Mouse (Mus musculus) adrenal gland (tissue): ENCODE data around the gene Hnrnph1.

Experiments
- intact Hi-C: fragments of 180-260 bp; cut with DNase I; formaldehyde crosslinking; loops from one replicate; pipeline ENCODE4 v1.15.1; 2025
- microRNA-seq, 2 experiments: library from miRNA; unstranded; fragments of <30 nt; microRNA quantifications; one replicate each; pipeline ENCODE4; 2019

Gene Hnrnph1

GRCm38 (mm10) chr11:50402481-50402880 lies 25.7 kb downstream of the Hnrnph1 start:
- intact Hi-C loops = no loop called here

GRCm38 (mm10) chr11:50403367-50404014 lies 26.7 kb downstream of the Hnrnph1 start:
- intact Hi-C loops = no loop called here

- intact Hi-C loops = no loop called here
These were observed 30.4 kb downstream of the Hnrnph1 start for GRCm38 (mm10) chr11:50407235-50407634.

- intact Hi-C loops = no loop called here
These were observed 38.9 kb downstream of the Hnrnph1 start for GRCm38 (mm10) chr11:50415563-50416241.

GRCm38 (mm10) chr11:50417856-50418255 lies 41.1 kb downstream of the Hnrnph1 start:
- intact Hi-C loops = no loop called here

GRCm38 (mm10) chr11:50421461-50421860 lies 44.7 kb downstream of the Hnrnph1 start:
- intact Hi-C loops = no loop called here

GRCm38 (mm10) chr11:50421934-50422780 lies 45.4 kb downstream of the Hnrnph1 start:
- intact Hi-C loops = no loop called here

- intact Hi-C loops = no loop called here
These were observed 49.3 kb downstream of the Hnrnph1 start for GRCm38 (mm10) chr11:50426056-50426455.

GRCm38 (mm10) chr11:50430277-50431133 lies 53.7 kb downstream of the Hnrnph1 start, which contains the start of gene Rufy1:
Gene Rufy1, minus strand, starts transcription at chr11:50431125.
- intact Hi-C loops = no loop called here

GRCm38 (mm10) chr11:50431134-50432068 lies 54.6 kb downstream of the Hnrnph1 start:
- intact Hi-C loops = no loop called here

GRCm38 (mm10) chr11:50432069-50432440 lies 55.3 kb downstream of the Hnrnph1 start:
- intact Hi-C loops = no loop called here

GRCm38 (mm10) chr11:50432896-50433295 lies 56.1 kb downstream of the Hnrnph1 start:
- intact Hi-C loops = no loop called here

Small RNA genes lying within 50 kb of the gene (microRNA-seq; reads per million reads assigned to microRNA genes)
- 0 reads per million in 2 experiments for gene Mir804
